Mouse (Mus musculus) myocyte (in vitro differentiated cells): ENCODE measurements at regions not wholly inside any gene's neighbourhood (a gene's known extent, or its start where the extent isn't known, plus 50 kb on each side); places are given as distances from the start of the nearest gene placed in this dataset.

Source experiments
- H3K27me3 ChIP-seq: one replicate; pipeline ENCODE4 v1.6.1; 2011; ENCODE audit not compliant: control insufficient read depth, insufficient read depth, insufficient read length
- H3K36me3 ChIP-seq: one replicate; pipeline ENCODE4 v1.6.1; 2011; ENCODE audit not compliant: control insufficient read depth, insufficient read depth
- H3K4me2 ChIP-seq: one replicate; pipeline ENCODE4 v1.6.1; 2011; ENCODE audit warnings: low read depth, control low read depth
- H3K4me3 ChIP-seq: one replicate; pipeline ENCODE4 v1.5.1; 2011; ENCODE audit warnings: mild to moderate bottlenecking, control low read depth, moderate library complexity
- H3K79me2 ChIP-seq: one replicate; pipeline ENCODE4 v1.6.1; 2011; ENCODE audit not compliant: control insufficient read depth, insufficient read depth
- H3ac ChIP-seq: one replicate; pipeline ENCODE4 v1.6.1; 2011; ENCODE audit not compliant: control insufficient read depth, insufficient read length
- CEBPB ChIP-seq: IDR thresholded peaks from 2 replicates; pipeline ENCODE4 v1.6.1; 2011; ENCODE audit warnings: mild to moderate bottlenecking, moderate library complexity; ENCODE audit not compliant: poor library complexity, insufficient read depth, severe bottlenecking
- E2F4 ChIP-seq: IDR thresholded peaks from one replicate; pipeline ENCODE4 v1.6.1; 2011; ENCODE audit warnings: mild to moderate bottlenecking, control low read depth, moderate library complexity; ENCODE audit not compliant: insufficient read depth
- MAX ChIP-seq: IDR thresholded peaks from one replicate; pipeline ENCODE4 v1.6.1; 2011; ENCODE audit warnings: low read depth, mild to moderate bottlenecking, control low read depth
- MYOD1 ChIP-seq, 3 experiments: IDR thresholded peaks; one replicate each; pipeline ENCODE4 v1.6.1; 2011; ENCODE audit warnings: control low read depth in 2 of 3, low read depth in 2 of 3, mild to moderate bottlenecking in 2 of 3, moderate library complexity in 1 of 3; ENCODE audit not compliant: insufficient read length in 2 of 3, control insufficient read depth in 1 of 3
- MYOG ChIP-seq, 3 experiments: IDR thresholded peaks; one replicate each; pipeline ENCODE4 v1.6.1; 2011; ENCODE audit warnings: control low read depth in 2 of 3, low read depth in 2 of 3, mild to moderate bottlenecking in 2 of 3; ENCODE audit not compliant: insufficient read length in 2 of 3, control insufficient read depth in 1 of 3, insufficient read depth in 1 of 3
- POLR2A ChIP-seq: IDR thresholded peaks from one replicate; pipeline ENCODE4 v1.6.1; 2011; ENCODE audit warnings: low read depth, mild to moderate bottlenecking, control low read depth, moderate library complexity; ENCODE audit not compliant: insufficient read length
- POLR2AphosphoS2 ChIP-seq: IDR thresholded peaks from one replicate; pipeline ENCODE4 v1.6.1; 2011; ENCODE audit warnings: low read depth, control low read depth; ENCODE audit not compliant: insufficient read length
- REST ChIP-seq: IDR thresholded peaks from one replicate; pipeline ENCODE4 v1.6.1; 2011; ENCODE audit warnings: mild to moderate bottlenecking, control low read depth, moderate library complexity; ENCODE audit not compliant: insufficient read depth, insufficient read length
- SRF ChIP-seq: IDR thresholded peaks from one replicate; pipeline ENCODE4 v1.6.1; 2011; ENCODE audit warnings: low read depth; ENCODE audit not compliant: control insufficient read depth, insufficient read length
- TCF12 ChIP-seq: IDR thresholded peaks from one replicate; pipeline ENCODE4 v1.6.1; 2011; ENCODE audit warnings: mild to moderate bottlenecking, control low read depth; ENCODE audit not compliant: poor library complexity, insufficient read depth, severe bottlenecking
- TCF3 ChIP-seq: IDR thresholded peaks from one replicate; pipeline ENCODE4 v1.6.1; 2011; ENCODE audit warnings: low read depth, control low read depth; ENCODE audit not compliant: insufficient read length
- USF1 ChIP-seq: IDR thresholded peaks from one replicate; pipeline ENCODE4 v1.6.1; 2011; ENCODE audit warnings: low read depth, mild to moderate bottlenecking, control low read depth, moderate library complexity

DNA sequence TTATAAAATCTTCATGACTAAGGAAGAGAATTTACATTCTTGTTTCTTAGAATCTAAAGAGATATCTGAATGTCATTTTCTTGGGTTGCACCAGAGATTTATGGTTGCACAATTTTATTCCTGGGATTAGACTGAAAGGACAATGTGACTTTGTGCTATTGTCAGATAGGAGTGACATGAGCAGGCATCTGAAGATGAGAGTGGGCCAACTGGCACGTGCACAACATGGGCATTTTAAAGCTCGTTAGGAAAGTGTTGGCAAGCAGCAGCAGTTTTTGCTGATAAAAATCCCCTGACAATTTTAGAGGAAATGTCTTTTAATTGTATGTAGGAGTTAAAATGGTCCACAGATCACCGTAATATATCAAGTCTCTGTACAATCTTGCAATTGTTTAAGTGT is 178.9 kb upstream of the Tecrl start:
- Histone ChIP-seq H3K79me2 (no peaks in the 10 kb centered on the region), H3ac (no peak overlapping the region), H3K27me3 (no peaks in the 10 kb centered on the region), H3K4me2 (no peak overlapping the region), H3K4me3 (no peak overlapping the region), H3K36me3 (no peaks in the 10 kb centered on the region)
- TF ChIP-seq REST: no peak
- TF ChIP-seq USF1: no peak
- TF ChIP-seq MAX: no peak
- no peak for TF ChIP-seq TCF12
- TF ChIP-seq SRF: no peak

DNA sequence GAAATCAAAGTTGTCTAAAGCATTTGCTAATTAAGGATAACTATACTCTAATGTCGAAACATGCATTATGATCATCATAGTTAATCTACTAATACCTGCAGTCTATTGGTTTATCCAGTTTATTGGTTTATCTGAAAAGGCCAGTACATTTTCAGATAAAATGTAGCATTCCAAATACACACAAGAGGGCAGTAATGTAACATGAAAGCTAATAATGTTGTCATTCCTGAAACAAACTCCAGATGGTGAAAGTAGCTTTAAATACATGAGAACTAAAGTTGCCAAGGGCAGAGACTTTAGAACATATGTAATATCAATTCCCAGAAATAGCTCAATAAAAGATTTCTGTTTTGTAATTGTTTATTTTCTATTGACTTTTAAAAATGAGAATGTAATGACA is 163.7 kb upstream of the Tecrl start:
- Histone ChIP-seq H3K36me3 (no peaks in the 10 kb centered on the region), H3K4me3 (no peak overlapping the region), H3K79me2 (no peaks in the 10 kb centered on the region), H3ac (no peak overlapping the region), H3K4me2 (no peak overlapping the region), H3K27me3 (no peaks in the 10 kb centered on the region)
- TF ChIP-seq E2F4: no peak
- no peak for TF ChIP-seq TCF12
- no peak for TF ChIP-seq REST
- TF ChIP-seq POLR2AphosphoS2: no peak
- TF ChIP-seq MYOG (IDR thresholded peaks at IDR 0.05; ENCODE audit: control insufficient read depth in 1 of 3, insufficient read depth in 1 of 3, insufficient read length in 2 of 3, low read depth in 2 of 3): no peak
- no peak for TF ChIP-seq POLR2A

DNA sequence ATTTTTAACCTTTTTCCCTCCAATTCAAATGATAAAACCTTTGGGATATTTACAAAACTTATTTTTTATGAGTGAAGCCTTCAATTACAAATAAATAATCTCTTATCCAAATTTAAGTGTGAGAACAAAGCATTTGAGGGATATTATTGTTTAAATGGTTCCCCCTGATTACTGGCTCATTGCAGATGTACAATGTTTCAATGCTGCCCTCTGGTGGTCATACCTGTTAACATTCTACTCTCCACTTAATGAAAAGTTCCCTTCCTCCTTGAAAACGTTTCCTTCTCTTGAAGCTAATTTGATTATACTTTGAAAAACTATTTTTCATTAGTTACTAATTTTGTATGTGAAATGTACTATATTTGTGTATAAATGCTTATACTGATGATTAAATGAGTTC is 129.1 kb upstream of the Tecrl start:
- Histone ChIP-seq H3K4me2 (no peak overlapping the region), H3K79me2 (no peaks in the 10 kb centered on the region), H3K4me3 (no peak overlapping the region), H3K36me3 (no peaks in the 10 kb centered on the region), H3K27me3 (no peaks in the 10 kb centered on the region), H3ac (no peak overlapping the region)
- TF ChIP-seq E2F4 (no peak), SRF (no peak), MYOD1 (IDR thresholded peaks at IDR 0.05; ENCODE audit: control insufficient read depth in 1 of 3, insufficient read length in 2 of 3, low read depth in 2 of 3) (no peak), POLR2A (no peak), MAX (no peak), CEBPB (no peak), MYOG (IDR thresholded peaks at IDR 0.05; ENCODE audit: control insufficient read depth in 1 of 3, insufficient read depth in 1 of 3, insufficient read length in 2 of 3, low read depth in 2 of 3) (no peak), TCF3 (no peak), USF1 (no peak), TCF12 (no peak), POLR2AphosphoS2 (no peak), REST (no peak)

- H3K4me2 ChIP-seq: no peak overlapping the region
- H3K27me3 ChIP-seq: no peaks in the 10 kb centered on the region
- H3K79me2 ChIP-seq: no peaks in the 10 kb centered on the region
- no peak overlapping the region for H3ac ChIP-seq
- H3K36me3 ChIP-seq: no peaks in the 10 kb centered on the region
- TF ChIP-seq POLR2A (no peak), TCF12 (no peak), MYOG (IDR thresholded peaks at IDR 0.05; ENCODE audit: control insufficient read depth in 1 of 3, insufficient read depth in 1 of 3, insufficient read length in 2 of 3, low read depth in 2 of 3) (no peak), USF1 (no peak), E2F4 (no peak), REST (no peak), MAX (no peak), CEBPB (no peak), TCF3 (no peak)
- no peak overlapping the region for H3K4me3 ChIP-seq
Measured at GRCm38 (mm10) chr5:83440259-83440658, 85.3 kb upstream of the Tecrl start.

DNA sequence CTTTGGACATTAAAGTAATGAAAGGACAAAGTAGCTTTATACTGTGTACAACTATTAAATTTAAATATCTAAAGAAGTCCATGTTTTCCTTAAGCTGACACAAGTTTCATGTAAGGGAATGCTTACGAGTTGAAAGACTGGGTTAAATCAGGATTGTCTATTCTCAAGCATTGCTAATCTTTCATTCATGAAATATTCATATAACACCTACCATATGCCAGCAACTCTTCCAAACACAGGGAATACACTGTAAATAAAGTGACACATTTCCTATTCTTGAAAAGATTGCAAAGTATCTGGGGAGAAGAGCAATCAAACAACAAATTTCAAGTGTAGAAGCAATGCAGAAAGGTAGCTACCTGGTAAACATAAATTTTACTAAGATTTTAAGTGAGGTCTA is 81.5 kb upstream of the Tecrl start:
- H3K27me3 ChIP-seq: no peaks in the 10 kb centered on the region
- no peak overlapping the region for H3K4me2 ChIP-seq
- no peak overlapping the region for H3K4me3 ChIP-seq
- no peak for TF ChIP-seq CEBPB
- TF ChIP-seq SRF: no peak
- no peak for TF ChIP-seq MYOD1 (IDR thresholded peaks at IDR 0.05; ENCODE audit: control insufficient read depth in 1 of 3, insufficient read length in 2 of 3, low read depth in 2 of 3)
- no peak for TF ChIP-seq USF1
- TF ChIP-seq TCF12: no peak
- TF ChIP-seq MAX: no peak
- TF ChIP-seq TCF3: no peak
- no peak for TF ChIP-seq POLR2A
- no peak for TF ChIP-seq REST
- no peak for TF ChIP-seq E2F4
- no peak for TF ChIP-seq POLR2AphosphoS2
- TF ChIP-seq MYOG (IDR thresholded peaks at IDR 0.05; ENCODE audit: control insufficient read depth in 1 of 3, insufficient read depth in 1 of 3, insufficient read length in 2 of 3, low read depth in 2 of 3): no peak
- H3K36me3 ChIP-seq: no peaks in the 10 kb centered on the region
- no peak overlapping the region for H3ac ChIP-seq
- no peaks in the 10 kb centered on the region for H3K79me2 ChIP-seq
